Mouse (Mus musculus) lung, postnatal 36 days (tissue): ENCODE data around the gene Dusp6.
A peak's percentile ranks its signal among the peaks of the same experiment; 100 is the strongest.

Experiments
- DNase-seq: peaks from one replicate; pipeline ENCODE4 v3.0.0; 2022; ENCODE audit warnings: mixed read lengths

Gene Dusp6

DNA sequence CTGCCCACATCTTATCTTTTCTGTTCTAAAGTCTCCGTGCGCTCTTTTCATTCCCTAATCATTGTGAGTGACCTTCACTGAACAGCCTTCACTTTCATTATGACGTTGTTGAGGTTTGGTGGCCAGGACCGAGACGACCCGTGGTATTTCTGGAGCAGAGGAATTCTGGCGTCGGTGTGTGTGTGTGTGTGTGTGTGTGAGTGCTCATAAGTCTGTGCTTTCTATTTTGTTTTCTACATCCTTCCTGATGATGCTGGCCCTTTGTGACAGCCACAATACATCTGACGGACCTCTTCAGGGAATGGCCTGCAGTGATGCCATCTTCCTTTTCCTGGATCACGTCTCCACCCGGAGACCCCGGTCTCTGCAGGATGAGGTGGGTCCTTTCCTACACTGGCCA lies 11.6 kb downstream of the Dusp6 start:
- peak; percentile 70 for DNase-seq

DNA sequence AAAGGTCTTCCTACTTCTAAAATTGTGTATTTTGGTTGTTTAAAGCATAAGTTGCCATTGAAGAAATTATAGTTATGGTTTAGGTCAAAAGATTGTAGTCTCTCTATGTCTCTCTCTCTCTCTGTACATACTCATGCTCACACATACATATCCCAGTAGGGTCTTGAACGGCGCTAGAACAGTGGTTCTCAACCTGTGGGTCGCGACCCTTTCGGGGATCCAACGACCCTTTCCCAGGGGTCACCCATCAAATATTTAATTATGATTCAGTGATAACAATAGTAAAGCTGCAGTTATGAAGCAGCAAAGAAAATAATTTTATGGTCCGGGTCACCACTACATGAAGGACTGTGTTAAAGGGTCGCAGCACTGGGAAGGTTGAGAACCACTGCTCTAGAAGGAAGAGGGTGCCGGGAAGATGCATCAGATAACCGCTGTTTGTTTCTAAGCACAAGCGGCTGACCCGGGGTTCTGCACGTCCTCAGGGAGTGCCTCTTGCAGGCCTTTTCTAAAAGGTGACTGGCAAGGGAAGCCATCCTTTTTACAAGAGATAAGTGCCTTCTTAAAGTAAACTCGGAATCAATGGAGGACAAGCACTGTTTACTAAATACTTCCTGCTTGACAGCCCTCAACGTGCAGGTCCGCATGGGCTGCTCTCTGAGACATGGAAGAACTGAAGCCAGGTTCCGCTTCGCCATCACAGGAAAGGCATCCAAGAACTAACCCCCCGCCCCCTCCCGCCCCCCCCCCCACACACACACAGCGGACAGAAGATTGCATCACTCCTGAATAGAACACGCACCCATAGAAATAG lies 16.2 kb downstream of the Dusp6 start:
- DNase-seq, result peak; percentile 78

DNA sequence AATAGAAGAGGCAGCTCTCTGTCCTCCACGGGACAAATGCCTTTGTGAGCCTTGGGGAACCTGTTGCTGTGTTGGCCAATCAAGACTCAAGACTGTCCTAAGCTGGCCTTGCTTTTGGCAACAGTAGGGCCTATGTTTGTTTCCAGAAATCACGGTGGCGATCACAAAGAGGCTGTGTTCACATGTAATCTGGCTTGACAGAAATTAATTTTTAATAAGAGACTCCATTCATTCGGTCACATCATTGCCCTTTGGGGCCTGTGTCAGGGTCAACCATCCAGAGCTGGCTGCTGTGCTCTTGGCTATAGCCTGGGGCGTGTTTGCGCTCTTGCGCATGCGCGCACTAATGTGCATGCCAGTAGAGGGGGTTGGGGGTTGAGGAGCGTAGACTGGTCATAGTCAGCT lies 21.0 kb downstream of the Dusp6 start:
- no peak for DNase-seq

DNA sequence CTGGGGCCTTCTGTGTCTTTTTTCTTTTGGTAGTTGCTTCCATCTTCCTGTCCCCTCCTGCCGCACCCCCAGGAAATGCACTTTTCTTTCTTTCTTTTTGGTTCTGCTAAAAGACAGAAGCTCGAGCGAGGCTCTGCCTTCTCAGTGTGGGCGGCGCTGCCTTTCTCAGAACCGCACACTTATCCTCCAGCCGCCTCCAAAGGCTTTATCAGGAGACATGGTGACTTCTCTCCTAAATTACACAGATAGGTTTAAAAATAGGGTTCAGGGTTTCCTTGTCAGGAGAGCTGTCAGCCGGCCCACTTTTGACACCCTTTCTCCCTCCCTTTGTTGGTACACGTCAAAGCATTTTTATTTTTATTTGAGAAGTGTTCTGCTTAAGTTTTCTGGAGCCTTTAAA lies 21.9 kb downstream of the Dusp6 start:
- DNase-seq, result no peak

DNA sequence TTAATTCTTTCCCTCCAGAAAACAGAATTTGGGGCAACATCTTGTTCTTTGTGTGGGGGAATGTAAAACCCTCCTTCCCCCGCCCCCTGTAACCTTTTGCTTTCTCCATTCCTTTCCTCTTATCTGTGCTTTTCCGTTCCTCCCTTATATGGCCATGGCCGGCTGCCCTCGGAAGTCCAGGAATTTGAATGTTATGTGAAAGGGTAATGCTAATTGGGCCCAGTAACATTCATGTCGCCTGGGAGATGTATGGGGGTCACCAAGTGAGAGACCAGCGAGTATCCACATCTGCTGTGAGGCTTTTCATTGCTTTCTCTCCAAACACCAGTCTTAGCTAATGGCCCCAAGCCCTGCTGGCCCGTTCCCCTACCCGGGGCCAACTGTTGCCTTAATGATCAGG lies 22.7 kb downstream of the Dusp6 start:
- DNase-seq, result no peak

DNA sequence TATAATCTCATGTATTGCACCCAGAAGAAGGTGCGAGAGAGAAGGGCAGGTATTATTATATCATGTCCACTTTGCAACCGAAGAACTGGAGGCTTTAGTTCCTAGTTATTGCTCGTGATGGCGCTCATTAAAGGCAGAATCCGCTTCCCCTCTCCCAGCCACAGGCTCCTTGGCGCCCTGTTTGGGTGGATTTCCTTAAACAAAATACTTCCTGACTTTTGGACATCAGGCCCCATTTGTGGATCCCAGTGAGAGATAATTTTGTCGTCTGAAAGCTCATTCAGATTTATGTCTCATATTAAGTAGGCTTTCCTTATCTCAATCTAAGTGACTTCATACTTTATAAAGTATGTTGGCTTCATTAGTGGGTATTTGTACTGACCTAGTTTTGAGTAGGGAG lies 23.2 kb downstream of the Dusp6 start:
- peak; percentile 68 for DNase-seq

DNA sequence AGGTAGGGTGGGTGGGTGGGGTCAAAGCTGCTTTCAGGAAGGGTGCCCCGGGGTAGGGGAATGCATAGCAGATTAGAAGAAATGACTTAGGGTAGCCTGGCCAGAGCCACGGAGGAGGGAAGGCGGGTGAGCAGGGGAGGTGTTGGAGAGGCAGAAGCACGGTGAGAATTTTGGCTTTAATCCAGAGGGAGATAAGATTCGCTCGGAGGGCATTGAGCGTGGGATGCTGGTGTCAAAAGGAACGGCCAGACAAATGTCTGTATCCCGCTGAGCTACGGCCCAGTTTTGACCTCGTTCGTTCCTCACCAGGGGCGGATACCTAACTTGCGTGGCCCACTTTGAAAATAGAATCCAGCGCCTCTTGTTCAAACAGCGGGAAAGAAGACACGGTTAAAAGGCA lies 23.8 kb downstream of the Dusp6 start:
- DNase-seq, result no peak

DNA sequence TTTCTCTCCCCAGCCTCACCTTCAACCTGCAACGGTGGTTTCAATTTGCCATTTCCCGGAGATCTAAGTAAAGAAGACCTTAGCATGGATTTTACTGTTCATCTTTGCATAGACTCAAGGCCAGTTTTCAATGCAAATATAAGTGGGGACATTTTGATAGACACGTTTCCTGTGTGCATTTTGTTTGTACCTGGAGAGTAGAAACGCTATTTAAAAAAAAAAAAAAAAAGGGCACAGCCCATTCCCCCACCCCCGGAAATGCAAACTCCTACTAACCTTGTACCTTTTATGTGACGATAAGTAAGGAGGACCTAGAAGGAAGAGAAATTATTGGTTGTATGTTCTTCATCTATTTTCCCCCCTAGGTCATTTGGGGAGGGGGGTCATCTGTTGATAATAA lies 24.2 kb downstream of the Dusp6 start:
- DNase-seq, result no peak

DNA sequence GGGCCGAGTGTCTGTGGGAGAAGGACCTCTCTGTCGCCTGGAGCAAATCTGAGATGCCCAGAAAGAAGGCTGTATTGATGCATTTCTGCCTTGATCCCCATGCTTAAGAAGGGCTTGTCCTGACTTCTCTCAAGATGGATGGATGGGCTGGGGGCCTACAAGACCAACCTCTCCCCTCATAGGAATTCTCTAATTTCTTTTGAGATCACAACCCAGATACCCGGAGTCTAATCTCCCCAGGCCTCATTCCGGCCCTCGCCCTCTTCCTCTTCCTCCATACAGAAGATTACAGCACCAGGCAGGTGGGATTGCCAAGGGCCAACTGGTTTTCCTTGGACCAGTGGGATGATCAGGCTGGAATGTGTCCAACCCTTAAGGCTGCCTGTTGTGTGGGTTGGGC lies 26.1 kb downstream of the Dusp6 start:
- DNase-seq, result no peak

DNA sequence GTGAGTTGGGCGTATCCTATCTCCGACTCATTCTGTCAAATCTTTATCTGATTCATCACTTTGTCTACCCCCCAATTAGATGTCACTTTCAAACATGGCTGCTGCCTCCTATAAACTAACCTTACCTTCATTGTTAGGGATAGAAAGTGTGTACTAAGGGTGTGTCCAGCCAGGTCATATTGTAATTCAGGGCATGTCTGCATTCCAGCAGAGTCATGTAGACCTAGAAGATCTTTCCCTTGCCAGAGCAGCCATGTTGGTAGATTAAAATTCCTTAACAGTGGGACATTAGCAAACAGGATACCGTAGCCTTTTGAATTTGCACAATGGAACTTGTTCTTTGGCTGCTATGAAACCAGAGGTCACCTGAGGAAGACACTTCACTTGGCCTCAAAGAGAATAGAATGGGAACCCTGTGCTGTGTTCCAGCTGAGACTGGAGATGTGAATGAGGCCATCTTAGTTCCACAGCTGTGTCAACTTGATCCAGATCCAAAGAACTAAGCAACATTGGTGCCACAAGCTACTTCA lies 30.1 kb downstream of the Dusp6 start:
- DNase-seq, result no peak

DNA sequence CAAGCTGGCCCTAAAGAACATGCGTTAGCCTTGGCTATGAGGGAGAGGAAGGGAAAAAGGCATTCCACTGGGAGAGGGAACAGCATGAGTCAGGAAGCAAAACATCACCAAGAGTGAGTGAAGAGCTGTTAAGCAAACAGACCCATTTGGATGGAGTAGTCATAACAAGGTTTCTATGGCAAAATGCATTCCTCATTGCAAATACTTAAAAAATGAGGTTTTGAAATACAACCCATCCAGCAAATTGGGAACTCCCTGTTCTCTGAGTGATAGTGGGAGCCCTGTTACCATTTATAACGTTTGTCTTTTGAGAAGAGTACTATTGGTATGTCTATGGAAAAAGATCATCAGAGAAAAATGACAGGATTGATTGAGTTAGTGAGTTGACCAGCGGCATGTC lies 34.7 kb downstream of the Dusp6 start:
- DNase-seq, result peak; percentile 64

DNA sequence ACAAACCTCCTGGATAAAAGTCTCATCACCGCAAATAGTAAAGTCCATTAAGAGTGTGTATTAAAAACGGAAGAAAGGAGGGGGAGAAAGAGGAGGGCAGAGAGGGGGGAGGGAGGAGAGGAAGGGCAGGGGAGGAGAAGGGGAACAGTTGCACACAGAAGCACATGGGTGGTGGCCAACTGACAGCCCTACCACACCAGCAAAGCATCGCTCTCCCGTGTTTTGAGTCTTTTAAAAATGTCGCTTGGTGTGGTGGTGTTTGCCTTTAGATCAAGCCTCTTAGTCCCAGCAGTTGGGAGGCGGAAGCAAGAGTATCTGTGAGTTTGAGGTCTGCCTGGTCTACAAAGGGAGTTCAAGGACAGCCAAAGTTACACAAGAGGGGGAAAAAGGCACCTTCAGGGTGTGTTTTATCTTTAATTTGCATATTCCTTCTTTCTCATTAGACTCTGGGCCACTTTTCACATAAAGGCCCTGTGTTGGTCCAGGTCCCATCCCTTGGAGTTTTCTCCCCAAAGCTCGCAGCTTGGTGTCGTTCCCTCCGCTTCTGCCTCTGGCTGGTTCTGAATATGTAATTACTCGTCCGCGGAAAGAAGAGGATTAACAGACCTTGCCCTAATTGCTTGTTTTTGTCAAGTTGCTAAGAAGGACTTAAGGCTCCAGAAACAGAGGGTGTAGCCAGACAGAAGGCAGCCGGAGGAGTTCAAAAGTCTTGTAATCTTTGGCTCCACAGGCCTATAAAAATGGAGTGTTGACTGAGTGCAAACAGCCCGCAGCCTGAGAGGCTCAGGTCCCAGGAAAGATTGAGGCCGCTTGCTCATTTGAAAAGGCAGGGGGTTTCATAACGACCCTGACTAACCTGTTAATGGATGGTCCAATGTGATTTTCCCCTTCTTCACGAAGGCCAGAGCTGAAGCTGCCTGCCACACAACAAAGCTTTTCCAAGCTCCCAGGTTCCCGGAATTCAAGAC lies 35.6 kb downstream of the Dusp6 start:
- peak; percentile 89 for DNase-seq

DNA sequence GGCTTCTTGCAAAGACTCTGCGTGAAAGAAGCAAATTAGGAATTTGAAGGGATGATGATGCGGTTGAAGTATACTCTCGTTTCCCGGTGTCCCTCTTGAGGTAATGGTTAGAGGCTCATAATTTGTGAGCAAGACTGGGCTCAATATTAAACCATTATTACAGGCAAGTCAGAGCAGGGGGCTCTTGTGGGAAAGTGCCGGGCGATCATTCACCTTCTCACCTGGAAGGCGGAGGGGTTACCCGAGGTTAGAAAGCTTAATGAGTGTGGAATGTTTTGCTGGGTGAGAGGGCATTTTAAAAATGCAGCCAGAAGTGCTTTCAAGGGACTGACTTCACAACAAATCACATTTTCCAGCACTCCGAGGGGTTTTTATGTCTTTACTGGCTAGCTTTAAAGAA lies 36.3 kb downstream of the Dusp6 start:
- peak; percentile 28 for DNase-seq

DNA sequence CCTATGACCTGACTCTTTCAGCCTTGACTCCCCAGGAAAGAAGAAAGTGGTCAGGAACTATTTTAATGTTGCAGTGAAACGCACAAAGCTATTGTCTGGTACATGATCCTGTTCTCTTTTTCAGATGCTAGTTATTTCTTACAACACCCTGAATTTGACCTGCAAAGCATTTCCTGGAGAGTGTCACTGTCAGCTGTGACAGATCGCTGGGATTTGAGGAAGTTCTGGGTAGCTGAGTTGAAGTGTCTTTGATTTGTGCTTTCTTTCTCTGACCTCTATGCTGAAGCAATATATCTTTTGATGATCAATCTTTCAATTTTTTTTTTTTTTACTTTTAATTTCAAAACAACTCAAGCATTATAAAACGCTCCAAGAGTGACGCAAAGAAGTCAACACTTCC lies 39.0 kb downstream of the Dusp6 start:
- peak; percentile 49 for DNase-seq

DNA sequence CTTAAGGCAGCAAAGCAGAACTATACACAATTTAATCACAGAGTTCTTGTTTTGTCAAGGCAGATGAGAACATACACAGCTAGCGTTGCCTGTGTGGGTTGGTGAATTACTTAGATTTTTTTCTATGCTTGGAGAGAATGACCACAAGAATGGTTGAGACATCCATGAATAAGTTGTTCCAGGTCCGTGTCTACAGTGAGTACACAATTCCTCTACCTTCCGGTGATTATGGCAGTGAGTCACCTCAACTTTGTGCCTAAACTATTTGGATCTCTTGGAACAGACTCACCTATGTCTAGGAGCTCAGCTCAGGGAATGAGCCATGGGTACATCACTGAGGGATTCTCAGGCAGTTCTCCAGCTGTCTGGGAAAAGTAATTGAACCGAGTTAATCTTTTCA lies 45.8 kb downstream of the Dusp6 start:
- no peak for DNase-seq

DNA sequence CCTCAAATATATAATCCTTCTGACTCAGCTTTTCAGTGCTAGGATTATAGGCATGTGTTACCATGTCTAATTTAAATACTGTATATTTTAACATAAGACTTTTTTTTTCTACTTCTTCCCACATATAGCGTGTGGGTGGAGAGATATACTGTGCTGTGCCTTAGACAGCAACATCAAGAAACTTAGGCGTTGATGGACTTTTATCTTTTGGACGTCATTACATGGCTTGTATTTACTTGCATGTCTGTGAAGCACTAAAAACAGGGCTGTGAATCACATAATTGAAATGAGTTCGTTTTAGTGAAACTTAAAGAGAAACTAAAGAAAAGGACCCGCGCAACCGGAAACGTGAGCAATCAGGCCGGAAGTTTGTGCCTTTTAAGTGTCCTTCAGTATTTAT lies 46.6 kb downstream of the Dusp6 start:
- no peak for DNase-seq

DNA sequence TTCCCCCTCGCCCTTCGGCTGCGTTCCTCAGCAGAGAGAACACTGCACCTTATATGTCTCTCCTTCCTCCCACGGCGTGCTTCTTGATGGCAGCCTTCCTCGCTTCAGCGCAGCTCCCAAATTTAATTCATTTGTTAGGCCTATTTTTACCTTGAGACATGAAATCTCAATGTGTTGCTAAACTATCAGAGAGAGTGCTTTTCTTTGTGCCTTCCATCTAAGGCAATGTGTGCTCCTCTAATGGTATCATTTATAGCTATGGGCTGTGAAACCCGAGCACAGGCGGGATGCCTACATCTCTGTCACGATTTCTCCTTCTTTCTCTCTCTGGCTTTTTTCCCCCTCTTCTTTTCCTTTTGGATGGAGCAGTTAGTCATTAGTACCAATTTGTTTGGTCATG lies 47.2 kb downstream of the Dusp6 start:
- DNase-seq, result no peak

DNA sequence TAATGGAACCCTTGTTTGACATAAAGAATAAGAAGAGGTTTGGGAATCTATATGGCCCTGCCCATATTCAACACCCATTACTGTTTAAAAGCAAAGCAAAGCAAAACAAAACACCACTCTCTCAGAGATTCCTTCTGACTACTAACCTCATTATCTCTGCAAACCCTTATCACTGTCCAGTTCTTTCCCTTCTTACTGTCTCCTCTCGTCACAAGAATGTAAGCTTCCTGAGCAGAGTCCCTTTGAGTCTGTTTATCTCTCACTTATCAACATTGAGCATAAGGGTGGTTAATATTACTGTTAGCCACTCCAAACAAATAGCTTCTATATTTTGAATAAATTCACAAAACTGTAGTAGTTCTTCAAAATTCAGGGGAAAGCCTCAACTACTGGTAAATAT lies 48.9 kb downstream of the Dusp6 start:
- no peak for DNase-seq

DNA sequence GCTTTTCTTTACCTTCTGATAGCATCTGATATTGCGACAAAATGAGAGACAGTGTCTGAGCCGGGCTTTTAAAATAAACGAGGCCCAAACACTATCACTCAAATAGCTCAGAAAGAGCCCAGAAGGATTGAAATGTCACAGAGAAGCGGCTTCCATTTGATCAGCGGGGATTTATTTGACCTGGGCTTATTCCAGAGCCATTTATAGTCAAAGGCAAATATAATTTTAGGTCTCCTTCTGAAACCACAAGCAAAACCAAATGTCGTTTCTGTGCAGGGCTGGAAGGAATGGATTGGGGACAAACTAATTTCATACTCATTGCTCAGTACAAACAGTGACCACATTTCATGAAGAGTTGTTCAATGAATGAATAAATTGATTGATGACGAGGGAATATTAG lies 51.3 kb downstream of the Dusp6 start:
- no peak for DNase-seq

DNA sequence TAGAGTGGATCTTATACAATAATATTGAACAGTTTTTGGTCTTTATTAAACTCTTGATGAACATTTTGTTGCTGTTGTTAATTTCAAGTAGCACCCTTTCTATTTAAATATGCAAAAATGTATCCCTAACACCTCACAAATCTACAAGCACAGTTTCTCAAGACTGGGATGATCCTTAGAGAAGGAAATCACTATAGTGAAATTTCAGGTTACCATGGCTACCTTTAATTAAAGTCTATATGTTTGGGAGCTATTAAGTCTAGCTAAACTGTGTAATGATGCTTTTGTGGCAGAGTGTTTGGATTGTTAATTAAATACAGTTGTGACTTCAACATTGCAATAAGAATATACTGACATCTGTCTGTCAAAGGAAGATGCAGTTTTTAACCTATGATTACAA lies 54.0 kb downstream of the Dusp6 start:
- DNase-seq, result no peak
